Mouse (Mus musculus) heart, adult 2 months (tissue): ENCODE measurements around the gene Bcl2l13. TPM values are rescaled to one million over a fixed set of nuclear protein-coding genes. Genes with fewer than 3 reads are reported as not detected.
"Not testable (repeated sequence)": the region's sequence is repeated elsewhere in the genome, so short reads cannot be mapped to it uniquely, and the experiment has no call there.

Experiments
- DNase-seq, 2 experiments: peaks; one replicate each; pipeline ENCODE4 v3.0.0; 2021
- H3K27ac ChIP-seq: fragments of 200-600 bp; 2 replicates; pipeline ENCODE4 v1.8.1; 2022
- H3K27me3 ChIP-seq: fragments of 200-500 bp; 2 replicates; pipeline ENCODE4 v1.6.1; 2012; ENCODE audit warnings: mild to moderate bottlenecking, low read length, inconsistent platforms, mixed read lengths; ENCODE audit not compliant: control insufficient read depth, insufficient read depth
- H3K36me3 ChIP-seq: fragments of 200-500 bp; 2 replicates; pipeline ENCODE4 v1.6.1; 2012; ENCODE audit warnings: low read length, inconsistent platforms; ENCODE audit not compliant: control insufficient read depth, insufficient read depth
- H3K4me1 ChIP-seq: fragments of 200-500 bp; 2 replicates; pipeline ENCODE4 v1.6.1; 2011; ENCODE audit warnings: low read length; ENCODE audit not compliant: control insufficient read depth, insufficient read depth
- H3K4me3 ChIP-seq: fragments of 200-600 bp; 2 replicates; pipeline ENCODE4 v1.8.1; 2022
- H3K79me2 ChIP-seq: fragments of 200-500 bp; replicated peaks from 2 replicates; pipeline ENCODE4 v1.6.1; 2012; ENCODE audit warnings: mild to moderate bottlenecking, inconsistent platforms, low read length, moderate library complexity, mixed read lengths; ENCODE audit not compliant: control insufficient read depth, insufficient read depth
- H3K9ac ChIP-seq: fragments of 200-500 bp; 2 replicates; pipeline ENCODE4 v1.6.1; 2012; ENCODE audit warnings: low read depth, mild to moderate bottlenecking, control low read depth, inconsistent platforms, low read length, mixed read lengths
- CTCF ChIP-seq: fragments of 200-600 bp; IDR thresholded peaks from 2 replicates; pipeline ENCODE4 v1.8.1; 2022; ENCODE audit warnings: antibody characterized with exemption, mild to moderate bottlenecking, moderate library complexity
- EP300 ChIP-seq: fragments of 200-500 bp; IDR thresholded peaks from 2 replicates; pipeline ENCODE4 v1.6.1; 2011; ENCODE audit warnings: low read depth, low read length, control low read depth; ENCODE audit not compliant: insufficient read depth
- POLR2A ChIP-seq: fragments of 200-500 bp; IDR thresholded peaks from 2 replicates; pipeline ENCODE4 v1.6.1; 2011; ENCODE audit warnings: mild to moderate bottlenecking, low read depth, low read length, control low read depth; ENCODE audit not compliant: insufficient read depth
- WGBS: fragments of 180-500 bp; shearing (Covaris S2); methylation state at CpG from one replicate; pipeline ENCODE4 v1.1.7; 2018; 5-methylcytosine and 5-hydroxymethylcytosine counted together
- intact Hi-C: fragments of 180-260 bp; cut with DNase I; formaldehyde crosslinking; loops from one replicate; pipeline ENCODE4 v1.15.1; 2025
- polyA plus RNA-seq: library from polyadenylated mRNA; depleted of rRNA; stranded (reverse); fragments of >200 nt; gene quantifications from 2 replicates; pipeline ENCODE4 v1.2.3, GENCODE M21; 2012
- total RNA-seq, 2 experiments: library from RNA; stranded (reverse); gene quantifications; 2 replicates each; pipeline ENCODE4 v1.2.3; 2021

Gene Bcl2l13
- total and polyA plus RNA-seq, 3 experiments = 36.2 to 84.8 (median 72.5) TPM

GRCm38 (mm10) chr6:120917975-120918374 is 82.0 kb downstream of the Bcl2l13 start:
- no peak for TF ChIP-seq POLR2A
- TF ChIP-seq CTCF = no peak
- TF ChIP-seq EP300 = no peak
- Histone ChIP-seq H3K9ac (no peak overlapping the region), H3K4me3 (no peak overlapping the region), H3K4me1 (peaks cover 3% of the 10 kb centered on the region), H3K27me3 (no peaks in the 10 kb centered on the region), H3K27ac (peak overlapping the region; percentile 57), H3K79me2 (no peaks in the 10 kb centered on the region), H3K36me3 (no peaks in the 10 kb centered on the region)
- intact Hi-C loops = loop anchor here (5.0 kb wide), 1 partner anchor 259 kb away; no protein-coding TSS in a partner anchor
- no peak for DNase-seq
- 64% methylated on average over 3 of the region's 3 CpGs for WGBS

GRCm38 (mm10) chr6:120924791-120925321 is 88.8 kb downstream of the Bcl2l13 start:
- DNase-seq, H3K27me3 ChIP-seq, H3K79me2 ChIP-seq, H3K9ac ChIP-seq, H3K36me3 ChIP-seq, intact Hi-C loops, H3K4me3 ChIP-seq, H3K27ac ChIP-seq, H3K4me1 ChIP-seq: not testable (repeated sequence)
- peak; percentile 51 for TF ChIP-seq CTCF
- whole genome bisulfite sequencing = 75% methylated on average over 2 of the region's 2 CpGs

GRCm38 (mm10) chr6:120926880-120927279 is 90.9 kb downstream of the Bcl2l13 start:
- Histone ChIP-seq H3K79me2 (no peaks in the 10 kb centered on the region), H3K9ac (no peak overlapping the region), H3K4me3 (no peak overlapping the region), H3K36me3 (no peaks in the 10 kb centered on the region), H3K4me1 (peaks cover 3% of the 10 kb centered on the region; the same call in 1 of the 2 replicates), H3K27ac (no peak overlapping the region), H3K27me3 (no peaks in the 10 kb centered on the region)
- WGBS = 68% methylated on average over 2 of the region's 2 CpGs
- intact Hi-C loops = no loop called here
- no peak for DNase-seq
- TF ChIP-seq CTCF = no peak
- no peak for TF ChIP-seq POLR2A
- TF ChIP-seq EP300 = no peak

- intact Hi-C loops = no loop called here
- TF ChIP-seq EP300 = no peak
- peaks cover 4% of the 10 kb centered on the region; the same call in 1 of the 2 replicates for H3K4me1 ChIP-seq
- H3K9ac ChIP-seq = no peak overlapping the region
- H3K27me3 ChIP-seq = no peaks in the 10 kb centered on the region
- no peaks in the 10 kb centered on the region for H3K36me3 ChIP-seq
- no peaks in the 10 kb centered on the region for H3K79me2 ChIP-seq
- DNase-seq = peak; percentile 46
- 17% methylated on average over 3 of the region's 3 CpGs for WGBS
- no peak overlapping the region for H3K4me3 ChIP-seq
- no peak overlapping the region for H3K27ac ChIP-seq
Measured at GRCm38 (mm10) chr6:120927765-120928164, 91.8 kb downstream of the Bcl2l13 start.

- Histone ChIP-seq H3K27ac (no peak overlapping the region), H3K27me3 (no peaks in the 10 kb centered on the region), H3K36me3 (no peaks in the 10 kb centered on the region), H3K9ac (no peak overlapping the region), H3K4me3 (no peak overlapping the region), H3K79me2 (no peaks in the 10 kb centered on the region), H3K4me1 (peaks cover 5% of the 10 kb centered on the region; the same call in 1 of the 2 replicates)
- intact Hi-C loops = no loop called here
- 82% methylated on average over 1 of the region's 1 CpGs for WGBS
- DNase-seq = no peak
- TF ChIP-seq POLR2A = no peak
- no peak for TF ChIP-seq CTCF
- TF ChIP-seq EP300 = no peak
Measured at GRCm38 (mm10) chr6:120929421-120929820, 93.4 kb downstream of the Bcl2l13 start.

GRCm38 (mm10) chr6:120930450-120931306 is 94.7 kb downstream of the Bcl2l13 start:
- 80% methylated on average over 6 of the region's 6 CpGs for WGBS
- intact Hi-C loops = no loop called here
- H3K4me1 ChIP-seq = peaks cover 5% of the 10 kb centered on the region; the same call in 1 of the 2 replicates
- no peak for TF ChIP-seq CTCF
- TF ChIP-seq POLR2A = no peak
- TF ChIP-seq EP300 = no peak
- no peak overlapping the region for H3K4me3 ChIP-seq
- no peak overlapping the region for H3K27ac ChIP-seq
- H3K79me2 ChIP-seq = no peaks in the 10 kb centered on the region
- DNase-seq = no peak
- H3K9ac ChIP-seq = no peak overlapping the region
- no peaks in the 10 kb centered on the region for H3K27me3 ChIP-seq
- no peaks in the 10 kb centered on the region for H3K36me3 ChIP-seq
